8 mouse cellular contexts compared by ENCODE assay signal in genomic region chr1:53715446-53715845, GRCm38 (mm10). TPM values are rescaled to one million over a fixed set of nuclear protein-coding genes. Genes with fewer than 3 reads are reported as not detected.
DNase-seq lines count a peak whose midpoint lies in the region; TF ChIP-seq lines count a peak whose summit lies in the region.
"Had no signal": no experiment of that assay in that cellular context is flagged by ENCODE, and none has a peak within 500 bp of the region (broad histone marks: within the 10 kb centered on the region; RNA-seq: fewer than 3 reads in every experiment).

No protein-coding gene starts in this region.

- H3K27me3 ChIP-seq in C2C12 (ENCODE audit: control insufficient read depth, insufficient read depth, insufficient read length), result no peaks in the 10 kb centered on the region
- no peaks in the 10 kb centered on the region for H3K27me3 ChIP-seq in E14TG2a.4 (ENCODE audit: insufficient read depth, low read length)
- H3K27me3 ChIP-seq in embryonic facial prominence, embryonic 10.5 days (replicated peaks; ENCODE audit: low read depth, poor library complexity, severe bottlenecking), result no peaks in the 10 kb centered on the region

- H3K79me3 ChIP-seq in C2C12 (ENCODE audit: low read depth), result no peaks in the 10 kb centered on the region

- H3K79me2 ChIP-seq in C2C12 (ENCODE audit: control insufficient read depth, insufficient read depth), result no peaks in the 10 kb centered on the region

- DNase-seq in layer of hippocampus, adult 11-12 months (ENCODE audit: low spot score), result peak; percentile 48
- DNase-seq in layer of hippocampus, adult 8-10 months (ENCODE audit: low spot score in 2 of 2), result no peak
- peak; percentile 15 for DNase-seq in embryonic facial prominence, embryonic 10.5 days (ENCODE audit: low spot score)
- peak; percentile 37 for DNase-seq in retina, adult 2 months (ENCODE audit: low read depth, low spot score)
- no peak for DNase-seq in gastrocnemius, postnatal 25 days

- TF ChIP-seq CTCF in C2C12 (IDR thresholded peaks at IDR 0.05; ENCODE audit: control insufficient read depth, insufficient read depth, insufficient read length), result peak; percentile 20
- TF ChIP-seq CTCF in E14TG2a.4 (conservative IDR thresholded peaks at IDR 0.05; ENCODE audit: low read length), result peak; percentile 83

- H3K4me1 ChIP-seq in E14TG2a.4 (replicated peaks; ENCODE audit: low read depth, low read length), result peaks cover 6% of the 10 kb centered on the region; the same call in 1 of the 2 replicates
- H3K4me1 ChIP-seq in embryonic facial prominence, embryonic 10.5 days, result 0 out of 2 replicates have a peak, but pooled peaks cover 2% of the 10 kb centered on the region

- peaks cover 19% of the 10 kb centered on the region for H3K9me3 ChIP-seq in E14TG2a.4 (ENCODE audit: low read length)
- H3K9me3 ChIP-seq in embryonic facial prominence, embryonic 10.5 days, result no peaks in the 10 kb centered on the region

- 3% methylated on average over 4 of the region's 4 CpGs for WGBS in embryonic facial prominence, embryonic 10.5 days

- no peak overlapping the region for H3ac ChIP-seq in C2C12 (ENCODE audit: control insufficient read depth, insufficient read length, low read depth)

- H3K36me3 ChIP-seq in C2C12 (ENCODE audit: control insufficient read depth, insufficient read depth), result no peaks in the 10 kb centered on the region
- H3K36me3 ChIP-seq in E14TG2a.4 (ENCODE audit: insufficient read depth, low read length), result no peaks in the 10 kb centered on the region
- no peaks in the 10 kb centered on the region for H3K36me3 ChIP-seq in embryonic facial prominence, embryonic 10.5 days (replicated peaks)

- no peak overlapping the region for H3K4me3 ChIP-seq in C2C12 (ENCODE audit: insufficient read depth, poor library complexity, severe bottlenecking)
- H3K4me3 ChIP-seq in E14TG2a.4 (replicated peaks; ENCODE audit: low read length), result no peak overlapping the region
- no peak overlapping the region for H3K4me3 ChIP-seq in embryonic facial prominence, embryonic 10.5 days

- H3K27ac ChIP-seq in embryonic facial prominence, embryonic 10.5 days (replicated peaks), result peak overlapping the region; percentile 66

TF ChIP-seq in C2C12, 6 proteins besides CTCF, POLR2A, EP300 and RAD21:
- TF ChIP-seq CEBPB (IDR thresholded peaks at IDR 0.05; ENCODE audit: low read depth) (no peak), MYOD1 (IDR thresholded peaks at IDR 0.05; ENCODE audit: control insufficient read depth, insufficient read length, low read depth) (no peak), USF1 (IDR thresholded peaks at IDR 0.05; ENCODE audit: low read depth) (no peak)

RNA-seq across cellular contexts. Expression of gene Dnah7a, which starts 8.9 kb away (rescaled TPM):
- 1 to 10 TPM; 3.9 to 5.5 (median 5.0) TPM for total RNA-seq in layer of hippocampus, adult 8-10 months (2022)
- polyA plus RNA-seq in C2C12 (2012; fragmentation: generic; extraction: Trizol), result not detected
- polyA plus RNA-seq in embryonic facial prominence, embryonic 10.5 days (2016; fragmentation: Nextera tagmentation; extraction: Ambion mirVana), result 6.9 and 7.2 TPM in 2 replicates
- not detected for total RNA-seq in gastrocnemius, postnatal 25 days (2021)
- total RNA-seq: neutrophil, adult 5-6 weeks had no signal

Comparison
In these comparisons a context has a peak if more than half of its experiments do, and no peak if none do; other contexts are left out.
1. DNase-seq: peak in layer of hippocampus, adult 11-12 months (single experiment), embryonic facial prominence, embryonic 10.5 days (single experiment) and retina, adult 2 months (single experiment); none in layer of hippocampus, adult 8-10 months (0 of 2) and gastrocnemius, postnatal 25 days (single experiment).
2. RNA of gene Dnah7a, which starts 8.9 kb away (total RNA-seq): 3.9 to 5.5 TPM in layer of hippocampus, adult 8-10 months; not detected in gastrocnemius, postnatal 25 days; every median in the first group is over 4 times any median in the second.